Mouse (Mus musculus): Measurements from ENCODE around the gene Olfr1252. TPM values are rescaled to one million over a fixed set of nuclear protein-coding genes. Genes with fewer than 3 reads are reported as not detected.

Olfr1252 gene
- polyA plus RNA-seq (2012; rRNA removed), result not detected in 2 replicates

DNA sequence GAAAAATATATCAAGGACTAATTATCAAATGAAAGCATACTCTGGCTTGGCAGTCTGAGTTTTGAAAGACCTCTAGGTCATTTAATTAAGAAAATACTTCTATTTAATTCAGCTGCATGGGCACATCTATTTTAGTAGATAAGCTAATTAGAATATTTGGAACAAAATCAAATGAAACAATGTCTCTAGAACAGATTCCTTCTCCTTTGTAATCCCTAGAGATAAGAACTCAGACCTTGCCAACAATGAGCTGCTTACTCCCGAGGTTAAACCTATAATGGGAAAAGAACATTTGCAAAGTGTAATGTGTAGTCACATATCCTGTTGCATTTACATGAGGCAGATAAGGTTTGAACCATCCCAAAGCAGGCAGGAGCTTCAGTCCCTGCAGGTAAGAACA is at the start of gene Olfr1252:
Gene Olfr1252, minus strand, starts transcription at position 101 of the 400 bp plus-strand sequence.
- Histone ChIP-seq H3K27ac (ENCODE audit: insufficient read depth, low read length) (no peak within 1 kb of the TSS), H3K4me1 (ENCODE audit: control insufficient read depth, insufficient read depth, low read length) (no peaks in the 10 kb centered on the region), H3K4me3 (ENCODE audit: insufficient read depth, low read length) (no peak within 1 kb of the TSS)
- TF ChIP-seq POLR2A (IDR thresholded peaks at IDR 0.05; ENCODE audit: extremely low read depth, insufficient read depth, low read length), result no peak
- TF ChIP-seq CTCF (IDR thresholded peaks at IDR 0.05; ENCODE audit: extremely low read depth, insufficient read depth, low read length), result no peak

DNA sequence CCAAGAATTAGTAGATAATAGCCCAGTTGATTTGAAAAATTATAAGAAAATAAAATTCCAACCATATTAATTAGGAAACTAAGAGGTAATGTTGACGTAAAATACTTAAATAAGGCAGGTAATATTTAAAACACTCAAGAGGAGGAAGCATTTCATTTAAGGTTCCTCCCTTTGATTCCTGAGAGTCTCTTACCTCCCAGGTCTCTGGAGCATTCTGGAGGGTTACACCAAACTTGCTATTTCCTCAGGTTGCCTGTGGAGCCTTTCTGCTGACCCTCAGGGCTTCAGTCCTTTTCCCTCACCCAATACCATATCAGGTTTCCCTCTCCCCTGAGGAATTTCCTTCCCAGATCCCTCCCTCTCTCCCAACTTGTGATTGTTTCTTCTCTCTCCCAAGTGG is 32.2 kb upstream of the Olfr1252 start, which contains the start of gene Olfr1253:
Gene Olfr1253, minus strand, starts transcription at position 101 of the 400 bp plus-strand sequence.
- Histone ChIP-seq H3K4me3 (ENCODE audit: insufficient read depth, low read length) (no peak within 1 kb of the TSS), H3K27ac (ENCODE audit: insufficient read depth, low read length) (no peak within 1 kb of the TSS), H3K4me1 (ENCODE audit: control insufficient read depth, insufficient read depth, low read length) (no peaks in the 10 kb centered on the region)
- TF ChIP-seq CTCF (IDR thresholded peaks at IDR 0.05; ENCODE audit: extremely low read depth, insufficient read depth, low read length) (no peak), POLR2A (IDR thresholded peaks at IDR 0.05; ENCODE audit: extremely low read depth, insufficient read depth, low read length) (no peak)

DNA sequence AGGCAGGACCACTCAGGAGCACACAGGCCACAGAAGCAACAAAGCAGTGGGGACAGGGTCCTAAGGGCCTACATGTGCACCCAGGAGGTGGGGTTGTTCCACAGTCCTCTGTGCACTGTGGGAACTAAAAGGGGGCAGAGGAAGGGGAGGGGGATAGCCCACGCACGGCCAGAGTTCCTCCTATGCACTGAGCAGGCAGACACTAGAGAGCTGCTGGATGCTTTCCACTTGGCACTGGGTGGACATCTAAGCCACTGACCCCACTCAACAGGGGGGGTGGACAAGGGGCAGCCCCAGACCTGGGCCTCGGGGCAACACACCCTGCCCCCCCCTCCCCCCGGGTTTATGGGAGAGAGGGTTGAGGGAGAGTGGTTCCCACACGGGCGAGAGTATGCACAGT is 32.8 kb downstream of the Olfr1252 start:
- no peak overlapping the region for H3K4me3 ChIP-seq (ENCODE audit: insufficient read depth, low read length)
- TF ChIP-seq POLR2A (IDR thresholded peaks at IDR 0.05; ENCODE audit: extremely low read depth, insufficient read depth, low read length) (no peak), CTCF (IDR thresholded peaks at IDR 0.05; ENCODE audit: extremely low read depth, insufficient read depth, low read length) (no peak)

DNA sequence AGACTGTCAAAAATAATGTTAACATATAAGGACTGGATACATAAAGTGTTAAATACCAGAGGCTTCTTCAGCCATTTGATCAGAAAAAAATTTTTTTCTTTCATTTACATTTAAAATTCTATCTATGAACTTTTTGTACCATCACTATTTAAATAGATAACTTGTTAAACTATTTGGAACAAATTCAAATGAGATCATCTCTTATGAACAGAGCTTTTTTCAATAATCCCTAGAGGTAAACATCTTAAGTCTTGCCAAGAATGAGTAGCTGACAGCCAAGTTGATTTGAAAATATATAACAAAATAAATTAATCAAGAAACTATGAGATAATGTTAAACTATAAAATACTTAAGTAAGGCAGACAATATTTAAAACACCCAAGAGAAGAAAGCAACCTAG is 53.0 kb downstream of the Olfr1252 start, which contains the start of gene Olfr1251:
Gene Olfr1251, minus strand, starts transcription at position 101 of the 400 bp plus-strand sequence.
- no peaks in the 10 kb centered on the region for H3K4me1 ChIP-seq (ENCODE audit: control insufficient read depth, insufficient read depth, low read length)
- H3K4me3 ChIP-seq (ENCODE audit: insufficient read depth, low read length), result no peak within 1 kb of the TSS
- TF ChIP-seq CTCF (IDR thresholded peaks at IDR 0.05; ENCODE audit: extremely low read depth, insufficient read depth, low read length) (no peak), POLR2A (IDR thresholded peaks at IDR 0.05; ENCODE audit: extremely low read depth, insufficient read depth, low read length) (no peak)

More for the DNA sequence above, 32.8 kb downstream of the Olfr1252 start:
- H3K4me1 ChIP-seq (ENCODE audit: control insufficient read depth, insufficient read depth, low read length), result no peaks in the 10 kb centered on the region
- no peak overlapping the region for H3K27ac ChIP-seq (ENCODE audit: insufficient read depth, low read length)

More for the DNA sequence above, 53.0 kb downstream of the Olfr1252 start, which contains the start of gene Olfr1251:
- H3K27ac ChIP-seq (ENCODE audit: insufficient read depth, low read length), result no peak within 1 kb of the TSS

Other genes starting within 250 kb of the Olfr1252 start
- gene Olfr1241, start 237.9 kb downstream of the Olfr1252 start, polyA plus RNA-seq (2012; rRNA removed), result not detected in 2 replicates
- gene Olfr1242, start 226.7 kb downstream of the Olfr1252 start, polyA plus RNA-seq (2012; rRNA removed), result not detected in 2 replicates
- not detected in 2 replicates for gene Olfr1243, start 193.5 kb downstream of the Olfr1252 start, polyA plus RNA-seq (2012; rRNA removed)
- gene Olfr1245, start 146.6 kb downstream of the Olfr1252 start, polyA plus RNA-seq (2012; rRNA removed), result not detected in 2 replicates
- not detected in 2 replicates for gene Olfr1246, start 131.9 kb downstream of the Olfr1252 start, polyA plus RNA-seq (2012; rRNA removed)
- 0.02 TPM in 1 of 2 replicates, not detected in the other for gene Olfr1247, start 110.9 kb downstream of the Olfr1252 start, polyA plus RNA-seq (2012; rRNA removed)
- not detected in 2 replicates for gene Olfr1248, start 106.8 kb downstream of the Olfr1252 start, polyA plus RNA-seq (2012; rRNA removed)
- not detected in 2 replicates for gene Olfr1249, start 90.0 kb downstream of the Olfr1252 start, polyA plus RNA-seq (2012; rRNA removed)
- gene Olfr1250, start 63.5 kb downstream of the Olfr1252 start, polyA plus RNA-seq (2012; rRNA removed), result not detected in 2 replicates
- not detected in 2 replicates for gene Olfr1251, start 53.1 kb downstream of the Olfr1252 start, polyA plus RNA-seq (2012; rRNA removed)
- gene Olfr1253, start 32.1 kb upstream of the Olfr1252 start, polyA plus RNA-seq (2012; rRNA removed), result not detected in 2 replicates
- gene Olfr1254, start 68.6 kb upstream of the Olfr1252 start, polyA plus RNA-seq (2012; rRNA removed), result not detected in 2 replicates
- gene Olfr1255, start 87.0 kb upstream of the Olfr1252 start, polyA plus RNA-seq (2012; rRNA removed), result not detected in 2 replicates
- gene Olfr1256, start 116.5 kb upstream of the Olfr1252 start, polyA plus RNA-seq (2012; rRNA removed), result not detected in 2 replicates
- gene Olfr48, start 123.2 kb upstream of the Olfr1252 start, polyA plus RNA-seq (2012; rRNA removed), result not detected in 2 replicates
- gene Olfr1257, start 153.4 kb upstream of the Olfr1252 start, polyA plus RNA-seq (2012; rRNA removed), result not detected in 2 replicates
- gene Olfr1258, start 202.3 kb upstream of the Olfr1252 start, polyA plus RNA-seq (2012; rRNA removed), result not detected in 2 replicates
- not detected in 2 replicates for gene Olfr1259, start 223.7 kb upstream of the Olfr1252 start, polyA plus RNA-seq (2012; rRNA removed)
- not detected in 2 replicates for gene Olfr1260, start 249.3 kb upstream of the Olfr1252 start, polyA plus RNA-seq (2012; rRNA removed)

Data from cortical plate, adult 2 months (tissue).